Mouse (Mus musculus) heart, embryonic 11.5 days (tissue): ENCODE data around the gene Gm20388. TPM values are rescaled to one million over a fixed set of nuclear protein-coding genes. Genes with fewer than 3 reads are reported as not detected.
"Not testable (repeated sequence)": the region's sequence is repeated elsewhere in the genome, so short reads cannot be mapped to it uniquely, and the experiment has no call there.

Source experiments
- ATAC-seq: fragments of 200-750 bp; cut with Nextera tagmentation; replicated peaks from 2 replicates; pipeline ENCODE4 v1.8.0; 2017; ENCODE audit warnings: moderate library complexity; ENCODE audit not compliant: insufficient number of reproducible peaks, low FRiP score, low TSS enrichment
- H3K27ac ChIP-seq: fragments of 300-500 bp; sonication (generic); 2 replicates; pipeline ENCODE4 v1.5.1; 2014; ENCODE audit warnings: mild to moderate bottlenecking, low read depth, low read length
- H3K27me3 ChIP-seq: fragments of 300-500 bp; sonication (generic); 2 replicates; pipeline ENCODE4 v1.6.1; 2014; ENCODE audit warnings: mild to moderate bottlenecking, low read length, mixed read lengths; ENCODE audit not compliant: control insufficient read depth, insufficient read depth
- H3K36me3 ChIP-seq: fragments of 300-500 bp; sonication (generic); 2 replicates; pipeline ENCODE4 v1.6.1; 2014; ENCODE audit warnings: mild to moderate bottlenecking, low read length, moderate library complexity, mixed read lengths; ENCODE audit not compliant: control insufficient read depth, insufficient read depth
- H3K4me1 ChIP-seq: fragments of 300-500 bp; sonication (generic); 2 replicates; pipeline ENCODE4 v1.6.1; 2014; ENCODE audit warnings: low read length; ENCODE audit not compliant: control insufficient read depth, insufficient read depth
- H3K4me2 ChIP-seq: fragments of 300-500 bp; sonication (generic); 2 replicates; pipeline ENCODE4 v1.6.1; 2014; ENCODE audit warnings: mild to moderate bottlenecking, moderate library complexity
- H3K4me3 ChIP-seq: fragments of 300-500 bp; sonication (generic); 2 replicates; pipeline ENCODE4 v1.5.1; 2014; ENCODE audit warnings: low read depth, low read length
- H3K9ac ChIP-seq: fragments of 300-500 bp; sonication (generic); 2 replicates; pipeline ENCODE4 v1.6.1; 2014; ENCODE audit warnings: mild to moderate bottlenecking, low read depth, low read length, moderate library complexity
- H3K9me3 ChIP-seq: fragments of 300-500 bp; sonication (generic); replicated peaks from 2 replicates; pipeline ENCODE4 v1.6.1; 2016; ENCODE audit warnings: low read length; ENCODE audit not compliant: control insufficient read depth
- WGBS: fragments of 180-500 bp; shearing (Covaris S2); extraction: QIAGEN DNeasy Blood & Tissue Kit; methylation state at CpG from one replicate; pipeline ENCODE4 v1.1.7; 2014; ENCODE audit not compliant: insufficient replicate concordance; 5-methylcytosine and 5-hydroxymethylcytosine counted together
- polyA plus RNA-seq: library from polyadenylated mRNA; unstranded; fragments of >200 nt; fragmentation: Nextera tagmentation; extraction: Ambion mirVana; gene quantifications from 2 replicates; pipeline ENCODE4 v1.2.1, GENCODE M21; 2014

Gm20388 gene
- polyA plus RNA-seq, 1 experiment from 2014 or later = 6.4 TPM

- H3K4me2 ChIP-seq, H3K4me1 ChIP-seq, H3K9ac ChIP-seq, H3K4me3 ChIP-seq, ATAC-seq, H3K27ac ChIP-seq, H3K9me3 ChIP-seq, H3K27me3 ChIP-seq: not testable (repeated sequence)
- peaks cover 35% of the 10 kb centered on the region for H3K36me3 ChIP-seq
- 86% methylated on average over 2 of the region's 2 CpGs for WGBS
Measured at GRCm38 (mm10) chr8:124026265-124026664, 4115.6 kb downstream of the Gm20388 start.

- Histone ChIP-seq H3K4me1 (no peaks in the 10 kb centered on the region), H3K4me3 (no peak overlapping the region), H3K36me3 (peaks cover 38% of the 10 kb centered on the region), H3K9ac (no peak overlapping the region), H3K9me3 (no peaks in the 10 kb centered on the region), H3K4me2 (no peak overlapping the region), H3K27me3 (no peaks in the 10 kb centered on the region), H3K27ac (no peak overlapping the region)
- ATAC-seq = no peak
- WGBS = 85% methylated on average over 6 of the region's 6 CpGs
Measured at GRCm38 (mm10) chr8:124027831-124028230, 4117.2 kb downstream of the Gm20388 start.

- 51% methylated on average over 5 of the region's 5 CpGs for WGBS
- H3K4me1 ChIP-seq = no peaks in the 10 kb centered on the region
- no peaks in the 10 kb centered on the region for H3K27me3 ChIP-seq
- no peak for ATAC-seq
- H3K9me3 ChIP-seq = no peaks in the 10 kb centered on the region
- peaks cover 47% of the 10 kb centered on the region for H3K36me3 ChIP-seq
- H3K4me2 ChIP-seq = no peak overlapping the region
- H3K4me3 ChIP-seq = no peak overlapping the region
- H3K27ac ChIP-seq = no peak overlapping the region
- no peak overlapping the region for H3K9ac ChIP-seq
Measured at GRCm38 (mm10) chr8:124033400-124033799, 4122.8 kb downstream of the Gm20388 start.

- H3K9ac ChIP-seq = no peak overlapping the region
- no peak overlapping the region for H3K4me2 ChIP-seq
- no peaks in the 10 kb centered on the region for H3K9me3 ChIP-seq
- H3K27me3 ChIP-seq = no peaks in the 10 kb centered on the region
- H3K27ac ChIP-seq = no peak overlapping the region
- H3K4me1 ChIP-seq = no peaks in the 10 kb centered on the region
- ATAC-seq = no peak
- 94% methylated on average over 7 of the region's 7 CpGs for WGBS
- peaks cover 28% of the 10 kb centered on the region for H3K36me3 ChIP-seq
- H3K4me3 ChIP-seq = no peak overlapping the region
Measured at GRCm38 (mm10) chr8:124038121-124038520, 4127.5 kb downstream of the Gm20388 start.

- peaks cover 28% of the 10 kb centered on the region for H3K36me3 ChIP-seq
- H3K27me3 ChIP-seq = no peaks in the 10 kb centered on the region
- no peak overlapping the region for H3K9ac ChIP-seq
- no peak overlapping the region for H3K4me3 ChIP-seq
- H3K27ac ChIP-seq = no peak overlapping the region
- WGBS = 82% methylated on average over 4 of the region's 4 CpGs
- H3K4me1 ChIP-seq = no peaks in the 10 kb centered on the region
- no peak overlapping the region for H3K4me2 ChIP-seq
- H3K9me3 ChIP-seq = no peaks in the 10 kb centered on the region
- no peak for ATAC-seq
Measured at GRCm38 (mm10) chr8:124039351-124039750, 4128.7 kb downstream of the Gm20388 start.

- 97% methylated on average over 1 of the region's 1 CpGs for WGBS
Measured at GRCm38 (mm10) chr8:124042201-124042600, 4131.6 kb downstream of the Gm20388 start.

GRCm38 (mm10) chr8:124044421-124044820, 4133.8 kb downstream of the Gm20388 start:
- no peaks in the 10 kb centered on the region for H3K9me3 ChIP-seq
- no peak overlapping the region for H3K9ac ChIP-seq
- 84% methylated on average over 5 of the region's 5 CpGs for WGBS
- no peak overlapping the region for H3K4me2 ChIP-seq
- H3K27me3 ChIP-seq = no peaks in the 10 kb centered on the region
- ATAC-seq = no peak
- peaks cover 13% of the 10 kb centered on the region; the same call in 1 of the 2 replicates for H3K36me3 ChIP-seq
- no peaks in the 10 kb centered on the region for H3K4me1 ChIP-seq
- H3K4me3 ChIP-seq = no peak overlapping the region
- H3K27ac ChIP-seq = no peak overlapping the region

More at GRCm38 (mm10) chr8:124042201-124042600, 4131.6 kb downstream of the Gm20388 start:
- Histone ChIP-seq H3K36me3 (peaks cover 22% of the 10 kb centered on the region), H3K9me3 (no peaks in the 10 kb centered on the region), H3K4me2 (no peak overlapping the region), H3K27ac (no peak overlapping the region), H3K9ac (no peak overlapping the region), H3K27me3 (no peaks in the 10 kb centered on the region), H3K4me1 (no peaks in the 10 kb centered on the region), H3K4me3 (no peak overlapping the region)
- ATAC-seq = no peak

- no peak for ATAC-seq
Measured at GRCm38 (mm10) chr8:124044931-124045330, 4134.3 kb downstream of the Gm20388 start.

GRCm38 (mm10) chr8:124045856-124046255, 4135.2 kb downstream of the Gm20388 start:
- Histone ChIP-seq H3K4me1 (no peaks in the 10 kb centered on the region), H3K27ac (no peak overlapping the region), H3K9me3 (no peaks in the 10 kb centered on the region), H3K9ac (no peak overlapping the region), H3K36me3 (peaks cover 13% of the 10 kb centered on the region; the same call in 1 of the 2 replicates), H3K27me3 (no peaks in the 10 kb centered on the region), H3K4me2 (no peak overlapping the region), H3K4me3 (no peak overlapping the region)
- no peak for ATAC-seq
- WGBS = 73% methylated on average over 8 of the region's 8 CpGs

More at GRCm38 (mm10) chr8:124044931-124045330, 4134.3 kb downstream of the Gm20388 start:
- Histone ChIP-seq H3K27me3 (no peaks in the 10 kb centered on the region), H3K4me1 (no peaks in the 10 kb centered on the region), H3K9me3 (no peaks in the 10 kb centered on the region), H3K36me3 (peaks cover 13% of the 10 kb centered on the region; the same call in 1 of the 2 replicates), H3K4me3 (no peak overlapping the region), H3K4me2 (no peak overlapping the region), H3K9ac (no peak overlapping the region), H3K27ac (no peak overlapping the region)
- 92% methylated on average over 12 of the region's 12 CpGs for WGBS
